Mouse (Mus musculus): ENCODE data around the gene Asna1.
A peak's percentile ranks its signal among the peaks of the same experiment; 100 is the strongest.

DNA sequence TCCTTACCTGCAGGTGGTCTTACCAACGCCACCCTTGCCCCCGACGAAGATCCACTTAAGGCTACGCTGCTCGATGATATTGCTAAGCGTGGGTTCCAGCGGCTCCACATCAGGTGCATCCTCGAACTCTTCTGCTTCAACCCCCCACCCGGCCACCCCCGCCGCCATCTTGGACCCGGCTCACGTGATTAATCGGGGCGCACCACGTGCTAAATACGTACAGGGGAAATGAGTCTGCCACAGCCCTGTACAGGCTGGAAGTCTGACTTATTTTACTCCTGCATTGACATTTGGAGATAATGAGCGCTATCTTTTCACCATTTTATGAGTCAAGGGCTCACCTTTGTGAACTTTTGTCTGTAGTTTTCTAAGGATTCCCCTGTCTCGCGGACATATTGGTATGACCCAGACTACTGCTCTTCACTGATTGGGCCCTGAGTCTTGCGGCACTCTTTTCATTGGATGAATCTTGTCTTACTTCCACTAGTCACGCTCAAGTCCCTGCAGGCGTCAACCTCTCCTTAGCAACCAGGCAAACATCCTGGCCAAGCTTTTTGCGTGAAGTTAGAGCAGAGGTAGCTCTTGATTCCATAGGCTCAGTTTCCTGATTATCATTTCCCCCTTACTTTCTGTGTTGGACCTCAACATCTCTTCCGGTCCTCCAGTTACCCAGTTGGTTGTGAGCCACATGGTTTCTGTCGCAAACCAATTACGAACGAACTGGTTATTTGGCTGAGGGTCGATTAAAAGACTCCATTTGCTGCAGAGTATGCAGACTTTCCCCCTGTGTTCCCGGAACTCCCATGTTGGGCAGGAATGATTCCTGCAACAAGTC lies at the start of gene Asna1:
- 0 out of 2 replicates have a peak, but pooled peaks have one; percentile 0 for TF ChIP-seq CTCF (IDR thresholded peaks at IDR 0.05; ENCODE audit: low read depth)
- TF ChIP-seq EP300 (IDR thresholded peaks at IDR 0.05; ENCODE audit: low read depth): no peak
